Mouse (Mus musculus) limb, embryonic 11.5 days (tissue): ENCODE results near the gene Map2k7. TPM values are rescaled to one million over a fixed set of nuclear protein-coding genes. Genes with fewer than 3 reads are reported as not detected.

ENCODE experiments used
- ATAC-seq: fragments of 200-750 bp; cut with Nextera tagmentation; 2 replicates; pipeline ENCODE4 v1.8.0; 2017; ENCODE audit warnings: low read depth; ENCODE audit not compliant: insufficient number of reproducible peaks, low FRiP score, low TSS enrichment
- DNase-seq: peaks from one replicate; pipeline ENCODE4 v3.0.0-alpha.2; 2015; ENCODE audit warnings: low spot score
- H3K27ac ChIP-seq: fragments of 300-500 bp; sonication (generic); replicated peaks from 2 replicates; pipeline ENCODE4 v1.5.1; 2014; ENCODE audit warnings: low read depth, mild to moderate bottlenecking, low read length
- H3K27me3 ChIP-seq: fragments of 300-500 bp; sonication (generic); 2 replicates; pipeline ENCODE4 v1.6.1; 2014; ENCODE audit warnings: mild to moderate bottlenecking, low read length, mixed read lengths; ENCODE audit not compliant: control insufficient read depth, insufficient read depth
- H3K36me3 ChIP-seq: fragments of 300-500 bp; sonication (generic); 2 replicates; pipeline ENCODE4 v1.6.1; 2014; ENCODE audit warnings: mild to moderate bottlenecking, low read length, moderate library complexity, mixed read lengths; ENCODE audit not compliant: control insufficient read depth, insufficient read depth
- H3K4me1 ChIP-seq: fragments of 300-500 bp; sonication (generic); 2 replicates; pipeline ENCODE4 v1.6.1; 2014; ENCODE audit warnings: low read length, mixed read lengths; ENCODE audit not compliant: control insufficient read depth, insufficient read depth
- H3K4me2 ChIP-seq: fragments of 300-500 bp; sonication (generic); 2 replicates; pipeline ENCODE4 v1.6.1; 2014; ENCODE audit warnings: low read depth, mild to moderate bottlenecking, moderate library complexity; ENCODE audit not compliant: severe bottlenecking
- H3K4me3 ChIP-seq: fragments of 300-500 bp; sonication (generic); 2 replicates; pipeline ENCODE4 v1.5.1; 2014; ENCODE audit warnings: low read depth, low read length
- H3K9ac ChIP-seq: fragments of 300-500 bp; sonication (generic); 2 replicates; pipeline ENCODE4 v1.6.1; 2014; ENCODE audit warnings: mild to moderate bottlenecking, low read length
- H3K9me3 ChIP-seq: fragments of 300-500 bp; sonication (generic); 2 replicates; pipeline ENCODE4 v1.6.1; 2016; ENCODE audit warnings: low read length; ENCODE audit not compliant: control insufficient read depth
- WGBS: fragments of 180-500 bp; shearing (Covaris S2); extraction: QIAGEN DNeasy Blood & Tissue Kit; methylation state at CpG from one replicate; pipeline ENCODE4 v1.1.7; 2014; 5-methylcytosine and 5-hydroxymethylcytosine counted together
- polyA plus RNA-seq: library from polyadenylated mRNA; unstranded; fragments of >200 nt; fragmentation: Nextera tagmentation; extraction: Ambion mirVana; gene quantifications from 2 replicates; pipeline ENCODE4 v1.2.1, GENCODE M21; 2014

The Map2k7 gene
- polyA plus RNA-seq, 1 experiment from 2014 or later = 19.5 TPM

GRCm38 (mm10) chr8:4259125-4259804, 20.7 kb downstream of the Map2k7 start, which contains the start of gene Ctxn1:
TSS of gene Ctxn1 (minus strand) at chr8:4259274.
- H3K4me3 ChIP-seq = peak within 1 kb of the TSS; percentile 89
- 7% methylated on average over 28 of the region's 33 CpGs for WGBS
- H3K9ac ChIP-seq = peak within 1 kb of the TSS; percentile 94
- H3K4me1 ChIP-seq = peaks cover 14% of the 10 kb centered on the region; the same call in 1 of the 2 replicates
- peak; percentile 98 for DNase-seq
- peak; percentile 91 for ATAC-seq
- no peaks in the 10 kb centered on the region for H3K27me3 ChIP-seq
- H3K4me2 ChIP-seq = peak within 1 kb of the TSS; percentile 48
- no peaks in the 10 kb centered on the region; the same call in 1 of the 2 replicates for H3K9me3 ChIP-seq
- peak within 1 kb of the TSS; percentile 87 for H3K27ac ChIP-seq
- H3K36me3 ChIP-seq = peaks cover 8% of the 10 kb centered on the region

- DNase-seq (no peak), ATAC-seq (no peak)
- Histone ChIP-seq H3K4me3 (no peak overlapping the region), H3K4me2 (no peak overlapping the region), H3K36me3 (peaks cover 8% of the 10 kb centered on the region), H3K9me3 (no peaks in the 10 kb centered on the region; the same call in 1 of the 2 replicates), H3K27me3 (no peaks in the 10 kb centered on the region), H3K27ac (no peak overlapping the region), H3K4me1 (peaks cover 14% of the 10 kb centered on the region; the same call in 1 of the 2 replicates), H3K9ac (no peak overlapping the region)
- WGBS = 77% methylated on average over 4 of the region's 4 CpGs
Measured at GRCm38 (mm10) chr8:4259805-4260170, 21.2 kb downstream of the Map2k7 start.

- Histone ChIP-seq H3K36me3 (peaks cover 30% of the 10 kb centered on the region), H3K27ac (no peak overlapping the region), H3K4me1 (0 out of 2 replicates have a peak, but pooled peaks cover 4% of the 10 kb centered on the region), H3K9ac (no peak overlapping the region), H3K27me3 (no peaks in the 10 kb centered on the region), H3K9me3 (no peaks in the 10 kb centered on the region), H3K4me3 (no peak overlapping the region), H3K4me2 (no peak overlapping the region)
- DNase-seq (no peak), ATAC-seq (no peak)
- WGBS = 90% methylated on average over 8 of the region's 8 CpGs
Measured at GRCm38 (mm10) chr8:4263105-4263791, 24.7 kb downstream of the Map2k7 start.

DNA sequence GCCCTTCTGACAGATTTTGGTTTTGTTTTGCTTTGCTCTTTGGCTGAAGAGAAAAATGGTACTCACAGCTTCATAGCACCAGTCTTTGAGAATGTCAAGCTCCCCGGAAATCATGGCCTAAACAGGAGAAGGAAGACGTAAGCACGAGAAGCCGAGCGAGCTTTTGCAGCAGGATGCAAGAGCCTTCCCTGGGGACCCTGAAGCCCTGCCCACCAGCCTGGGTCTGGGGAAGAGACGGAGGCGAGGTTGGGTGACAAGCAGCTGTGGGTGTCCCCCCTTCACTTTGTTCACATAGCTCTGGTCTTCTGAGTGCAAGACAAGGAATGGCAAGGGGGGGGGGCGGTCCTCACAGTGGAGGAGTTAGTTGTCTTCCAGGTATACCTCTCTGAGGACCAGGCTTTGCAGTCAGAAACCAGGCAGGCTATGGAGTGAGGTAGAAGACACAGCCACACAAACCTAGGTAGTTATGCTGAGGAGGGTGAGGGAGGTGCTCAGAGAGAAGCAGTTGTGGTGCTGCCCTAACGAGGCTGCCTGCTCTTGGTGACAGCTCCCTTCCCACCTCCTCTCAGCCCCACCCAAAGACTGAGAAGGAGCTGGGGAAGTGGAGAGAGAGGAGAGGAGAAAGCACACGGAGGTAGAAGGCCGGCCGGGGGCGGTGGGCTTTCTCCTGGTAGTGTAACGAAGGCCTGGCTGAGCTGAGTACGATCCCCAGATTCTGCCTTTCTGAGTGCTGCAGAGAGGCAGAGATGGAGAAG, 26.8 kb downstream of the Map2k7 start:
- no peak overlapping the region for H3K4me3 ChIP-seq
- H3K4me1 ChIP-seq = no peaks in the 10 kb centered on the region
- H3K27me3 ChIP-seq = no peaks in the 10 kb centered on the region
- no peak overlapping the region for H3K9ac ChIP-seq
- H3K9me3 ChIP-seq = no peaks in the 10 kb centered on the region
- DNase-seq = no peak
- H3K36me3 ChIP-seq = peaks cover 38% of the 10 kb centered on the region
- H3K27ac ChIP-seq = no peak overlapping the region
- 93% methylated on average over 15 of the region's 15 CpGs for WGBS
- ATAC-seq = no peak
- H3K4me2 ChIP-seq = no peak overlapping the region

DNA sequence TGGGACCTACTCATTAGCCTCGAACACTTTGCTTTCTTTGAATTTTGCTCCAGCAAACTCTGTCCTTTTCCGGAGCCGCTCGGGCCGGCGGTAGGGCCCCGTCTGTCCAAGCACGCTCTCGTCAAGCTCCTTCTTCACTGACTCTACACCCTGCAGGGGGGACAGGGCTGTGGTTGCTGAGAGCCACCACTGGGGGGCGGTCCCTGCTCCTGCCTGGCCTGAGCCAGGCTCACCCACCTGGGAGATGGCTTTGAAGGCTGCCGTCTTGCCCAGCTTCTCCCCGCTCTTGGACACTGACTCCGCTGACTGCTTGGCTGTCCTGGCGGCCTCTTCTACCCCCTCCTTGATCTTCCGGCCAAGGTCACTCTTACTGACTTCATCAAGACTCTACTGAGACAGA, 29.1 kb downstream of the Map2k7 start:
- H3K36me3 ChIP-seq = peaks cover 36% of the 10 kb centered on the region
- H3K4me3 ChIP-seq = no peak overlapping the region
- ATAC-seq (peak; percentile 73), DNase-seq (no peak)
- 80% methylated on average over 15 of the region's 15 CpGs for WGBS
- H3K9me3 ChIP-seq = no peaks in the 10 kb centered on the region
- H3K27me3 ChIP-seq = no peaks in the 10 kb centered on the region
- H3K4me2 ChIP-seq = no peak overlapping the region
- H3K4me1 ChIP-seq = no peaks in the 10 kb centered on the region
- no peak overlapping the region for H3K27ac ChIP-seq
- H3K9ac ChIP-seq = no peak overlapping the region

GRCm38 (mm10) chr8:4269609-4270008, 31.1 kb downstream of the Map2k7 start:
- no peak overlapping the region for H3K9ac ChIP-seq
- H3K9me3 ChIP-seq = no peaks in the 10 kb centered on the region
- H3K27ac ChIP-seq = no peak overlapping the region
- H3K36me3 ChIP-seq = peaks cover 39% of the 10 kb centered on the region
- ATAC-seq (no peak), DNase-seq (no peak)
- H3K27me3 ChIP-seq = no peaks in the 10 kb centered on the region
- peaks cover 1% of the 10 kb centered on the region; the same call in 1 of the 2 replicates for H3K4me1 ChIP-seq
- H3K4me3 ChIP-seq = no peak overlapping the region
- 97% methylated on average over 6 of the region's 6 CpGs for WGBS
- H3K4me2 ChIP-seq = no peak overlapping the region

- Histone ChIP-seq H3K27me3 (no peaks in the 10 kb centered on the region), H3K4me3 (peak within 1 kb of the TSS; percentile 63), H3K9me3 (no peaks in the 10 kb centered on the region), H3K4me2 (peak within 1 kb of the TSS; percentile 56), H3K27ac (no peak within 1 kb of the TSS), H3K9ac (peak within 1 kb of the TSS; percentile 79), H3K4me1 (peaks cover 6% of the 10 kb centered on the region; the same call in 1 of the 2 replicates), H3K36me3 (peaks cover 6% of the 10 kb centered on the region)
- under 1% methylated on average over 39 of the region's 39 CpGs for WGBS
- DNase-seq (peak; percentile 97), ATAC-seq (peak; percentile 96)
Measured at GRCm38 (mm10) chr8:4275275-4276110, 37.0 kb downstream of the Map2k7 start, which contains the start of gene Timm44. TSS of gene Timm44 (minus strand) at chr8:4275913.
